Mouse (Mus musculus) kidney, embryonic 15.5 days (tissue): ENCODE results near the gene Cyfip1. TPM values are rescaled to one million over a fixed set of nuclear protein-coding genes. Genes with fewer than 3 reads are reported as not detected.

Experiments used
- ATAC-seq: fragments of 200-750 bp; cut with Nextera tagmentation; replicated peaks from 2 replicates; pipeline ENCODE4 v1.8.0; 2017; ENCODE audit warnings: moderate TSS enrichment; ENCODE audit not compliant: low FRiP score
- H3K27ac ChIP-seq: fragments of 300-500 bp; sonication (generic); 2 replicates; pipeline ENCODE4 v1.5.1; 2015; ENCODE audit warnings: mild to moderate bottlenecking, inconsistent platforms
- H3K27me3 ChIP-seq: fragments of 300-500 bp; sonication (generic); 2 replicates; pipeline ENCODE4 v1.6.1; 2015; ENCODE audit warnings: inconsistent platforms
- H3K36me3 ChIP-seq: fragments of 300-500 bp; sonication (generic); 2 replicates; pipeline ENCODE4 v1.6.1; 2015; ENCODE audit warnings: inconsistent platforms
- H3K4me1 ChIP-seq: fragments of 300-500 bp; sonication (generic); 2 replicates; pipeline ENCODE4 v1.6.1; 2015; ENCODE audit warnings: inconsistent platforms
- H3K4me2 ChIP-seq: fragments of 300-500 bp; sonication (generic); 2 replicates; pipeline ENCODE4 v1.6.1; 2015; ENCODE audit warnings: moderate library complexity, mild to moderate bottlenecking, inconsistent platforms
- H3K4me3 ChIP-seq: fragments of 300-500 bp; sonication (generic); replicated peaks from 2 replicates; pipeline ENCODE4 v1.5.1; 2015; ENCODE audit warnings: mild to moderate bottlenecking, inconsistent platforms
- H3K9ac ChIP-seq: fragments of 300-500 bp; sonication (generic); 2 replicates; pipeline ENCODE4 v1.6.1; 2015; ENCODE audit warnings: mild to moderate bottlenecking, inconsistent platforms
- H3K9me3 ChIP-seq: fragments of 300-500 bp; sonication (generic); replicated peaks from 2 replicates; pipeline ENCODE4 v1.6.1; 2016; ENCODE audit warnings: inconsistent platforms
- WGBS: fragments of 180-500 bp; shearing (Covaris S2); methylation state at CpG from one replicate; pipeline ENCODE4 v1.1.7; 2015; ENCODE audit warnings: mixed read lengths; 5-methylcytosine and 5-hydroxymethylcytosine counted together
- polyA plus RNA-seq: library from polyadenylated mRNA; unstranded; fragments of >200 nt; fragmentation: Nextera tagmentation; extraction: Ambion mirVana; gene quantifications from 2 replicates; pipeline ENCODE4 v1.2.1, GENCODE M21; 2015

Cyfip1 gene
- polyA plus RNA-seq, 1 experiment from 2014 or later = 112 TPM

DNA sequence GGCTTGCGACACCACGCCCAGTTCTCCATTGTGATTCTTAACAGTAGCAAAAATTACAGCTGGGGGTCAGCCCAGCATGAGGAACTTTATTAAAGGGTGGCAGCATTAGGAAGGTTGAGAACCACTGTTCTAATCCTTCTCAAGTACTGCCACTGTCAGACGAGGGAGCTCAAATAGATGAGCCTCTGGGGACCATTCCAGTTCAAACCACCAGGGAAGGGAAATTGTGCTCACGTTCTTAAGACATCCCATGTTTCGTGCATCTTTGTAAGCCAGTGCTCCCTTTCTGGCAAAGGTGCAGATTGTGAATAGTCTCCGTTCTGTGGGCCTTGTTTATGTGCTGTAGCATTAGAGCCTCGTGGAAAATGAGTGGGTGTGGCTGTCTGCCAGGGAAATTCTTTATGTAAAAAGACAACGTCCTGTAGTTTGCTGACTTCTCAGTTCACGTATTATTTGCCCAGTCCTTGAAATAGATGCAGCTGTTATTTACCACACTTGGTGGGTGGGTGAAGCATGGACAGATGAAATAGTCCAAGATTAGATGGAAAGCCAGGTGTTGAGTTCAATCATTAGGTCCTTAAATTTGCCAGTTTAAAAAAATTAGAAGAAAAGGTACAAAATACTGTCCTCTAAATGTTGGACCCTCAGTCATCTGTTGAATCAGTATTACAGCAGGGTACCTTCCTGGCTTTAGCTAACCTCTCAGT, 5.2 kb downstream of the Cyfip1 start:
- no peak overlapping the region for H3K4me3 ChIP-seq
- no peaks in the 10 kb centered on the region for H3K9me3 ChIP-seq
- H3K4me2 ChIP-seq = no peak overlapping the region
- H3K9ac ChIP-seq = no peak overlapping the region
- H3K4me1 ChIP-seq = peaks cover 38% of the 10 kb centered on the region
- ATAC-seq = no peak
- WGBS = 58% methylated on average over 9 of the region's 9 CpGs
- H3K36me3 ChIP-seq = no peaks in the 10 kb centered on the region
- no peaks in the 10 kb centered on the region for H3K27me3 ChIP-seq
- no peak overlapping the region for H3K27ac ChIP-seq

- ATAC-seq = peak; percentile 81
- Histone ChIP-seq H3K9ac (no peak overlapping the region), H3K4me3 (no peak overlapping the region; the same call in 1 of the 2 replicates), H3K27ac (peak overlapping the region; percentile 87), H3K36me3 (no peaks in the 10 kb centered on the region), H3K4me2 (peak overlapping the region; percentile 44), H3K4me1 (peaks cover 29% of the 10 kb centered on the region), H3K9me3 (no peaks in the 10 kb centered on the region), H3K27me3 (no peaks in the 10 kb centered on the region)
- 21% methylated on average over 14 of the region's 14 CpGs for WGBS
Measured at GRCm38 (mm10) chr7:55849948-55850571, 8.5 kb downstream of the Cyfip1 start.

DNA sequence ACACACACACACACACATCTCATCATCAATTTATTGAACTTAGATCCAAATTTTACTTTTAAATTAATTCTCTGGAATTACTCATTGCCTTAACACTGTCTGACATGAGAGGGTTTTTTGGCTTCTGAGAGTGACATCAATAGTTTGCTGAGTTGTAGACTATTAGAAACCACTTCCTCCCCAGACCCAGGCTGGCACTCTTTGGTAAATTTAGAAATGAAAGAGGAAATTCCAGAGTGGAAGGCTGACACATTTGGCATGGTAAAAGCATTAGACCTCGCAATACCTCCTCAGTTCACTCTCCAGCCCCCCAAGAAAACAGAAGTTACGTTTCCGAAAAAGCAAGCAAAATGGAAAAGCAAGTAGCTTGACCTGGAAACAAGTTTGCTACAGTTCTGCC, 11.2 kb downstream of the Cyfip1 start:
- H3K27ac ChIP-seq = no peak overlapping the region
- H3K36me3 ChIP-seq = no peaks in the 10 kb centered on the region
- WGBS = 86% methylated on average over 3 of the region's 3 CpGs
- no peak overlapping the region for H3K9ac ChIP-seq
- H3K9me3 ChIP-seq = no peaks in the 10 kb centered on the region
- peaks cover 33% of the 10 kb centered on the region for H3K4me1 ChIP-seq
- H3K27me3 ChIP-seq = no peaks in the 10 kb centered on the region
- no peak overlapping the region for H3K4me2 ChIP-seq
- ATAC-seq = no peak
- no peak overlapping the region for H3K4me3 ChIP-seq

DNA sequence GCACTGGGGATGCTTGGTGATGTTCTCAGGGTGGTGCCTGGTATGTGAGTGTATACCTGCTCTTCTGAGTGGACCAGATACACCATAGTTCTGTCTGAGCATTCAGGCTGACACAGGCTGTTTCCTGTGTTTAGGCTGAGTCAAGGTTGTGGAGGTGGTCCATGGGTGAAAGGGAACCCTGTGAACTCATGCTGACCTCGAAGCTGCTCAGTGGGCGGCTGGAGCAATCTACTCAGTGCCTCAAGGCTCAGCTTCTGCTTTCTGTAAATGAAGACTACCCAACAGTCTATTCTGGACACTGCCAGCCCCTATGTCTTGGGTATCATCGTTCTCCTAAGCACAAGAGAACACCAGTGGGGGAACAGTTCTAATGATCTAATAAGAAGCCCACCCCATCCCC, 14.1 kb downstream of the Cyfip1 start:
- Histone ChIP-seq H3K36me3 (no peaks in the 10 kb centered on the region), H3K9me3 (no peaks in the 10 kb centered on the region), H3K27me3 (no peaks in the 10 kb centered on the region), H3K4me1 (peaks cover 20% of the 10 kb centered on the region), H3K4me3 (no peak overlapping the region), H3K9ac (no peak overlapping the region), H3K4me2 (no peak overlapping the region), H3K27ac (no peak overlapping the region)
- ATAC-seq = no peak
- WGBS = 73% methylated on average over 3 of the region's 3 CpGs

DNA sequence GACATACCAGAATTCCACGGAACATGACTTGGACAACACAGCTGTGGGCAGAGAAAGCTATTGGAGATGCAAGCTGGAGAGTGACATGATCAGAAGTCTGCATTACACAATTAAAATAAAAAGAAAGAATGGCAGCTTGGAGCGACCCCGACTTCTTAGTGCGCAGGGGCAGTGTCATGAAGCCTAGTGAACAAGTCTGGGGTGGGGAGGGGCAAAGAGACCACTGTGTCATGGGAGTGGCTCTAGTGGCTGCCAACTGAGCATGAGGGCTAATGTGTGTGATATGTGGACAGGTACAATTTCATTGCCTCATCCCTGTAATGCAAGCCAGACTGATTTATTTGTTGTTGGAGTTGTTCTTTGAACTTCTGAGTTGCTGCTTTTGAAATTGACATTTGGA, 15.2 kb downstream of the Cyfip1 start:
- no peaks in the 10 kb centered on the region for H3K36me3 ChIP-seq
- no peak for ATAC-seq
- H3K4me2 ChIP-seq = no peak overlapping the region
- H3K4me1 ChIP-seq = peaks cover 9% of the 10 kb centered on the region
- H3K4me3 ChIP-seq = no peak overlapping the region
- WGBS = 98% methylated on average over 4 of the region's 4 CpGs
- no peaks in the 10 kb centered on the region for H3K27me3 ChIP-seq
- H3K9ac ChIP-seq = no peak overlapping the region
- no peak overlapping the region for H3K27ac ChIP-seq
- no peaks in the 10 kb centered on the region for H3K9me3 ChIP-seq

GRCm38 (mm10) chr7:55857729-55858128, 16.2 kb downstream of the Cyfip1 start:
- Histone ChIP-seq H3K36me3 (no peaks in the 10 kb centered on the region), H3K9ac (no peak overlapping the region), H3K4me1 (peaks cover 7% of the 10 kb centered on the region; the same call in 1 of the 2 replicates), H3K4me3 (no peak overlapping the region), H3K27me3 (no peaks in the 10 kb centered on the region), H3K4me2 (no peak overlapping the region), H3K9me3 (no peaks in the 10 kb centered on the region), H3K27ac (no peak overlapping the region)
- WGBS = 76% methylated on average over 2 of the region's 2 CpGs
- no peak for ATAC-seq

DNA sequence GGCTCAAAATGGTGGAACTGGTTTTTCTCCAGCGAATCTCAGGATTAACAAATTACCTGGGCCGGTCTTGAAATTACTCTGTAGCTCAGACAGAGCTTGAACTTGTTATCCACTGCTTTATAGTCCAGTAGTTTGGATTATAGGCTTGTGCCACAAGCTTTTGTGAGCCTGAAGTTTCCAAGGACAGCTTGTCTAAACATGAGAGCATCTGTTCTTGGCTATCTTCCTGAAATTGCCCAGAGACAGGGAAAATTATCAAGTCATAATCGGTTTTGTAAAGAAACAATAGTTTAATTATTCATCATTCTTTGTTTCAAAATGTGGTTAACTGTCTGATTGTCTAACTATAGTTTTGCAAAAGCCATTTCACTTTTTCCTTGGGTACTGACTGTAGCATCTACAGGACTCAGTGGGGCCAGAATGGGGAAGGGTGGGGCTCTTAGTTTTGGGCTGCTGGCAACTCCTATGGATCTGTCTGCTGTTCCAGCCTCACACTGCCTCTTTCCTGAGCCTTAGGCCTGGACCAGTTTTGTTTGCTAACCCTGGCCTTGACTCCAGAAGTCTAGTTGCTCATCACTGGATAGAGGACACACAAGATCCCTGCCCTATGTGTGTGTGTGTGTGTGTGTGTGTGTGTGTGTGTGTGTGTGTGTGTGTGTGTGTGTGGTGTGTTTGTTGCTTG, 17.4 kb downstream of the Cyfip1 start:
- H3K4me3 ChIP-seq = no peak overlapping the region
- no peak overlapping the region for H3K9ac ChIP-seq
- peaks cover 7% of the 10 kb centered on the region; the same call in 1 of the 2 replicates for H3K4me1 ChIP-seq
- H3K36me3 ChIP-seq = peaks cover 6% of the 10 kb centered on the region; the same call in 1 of the 2 replicates
- H3K27ac ChIP-seq = no peak overlapping the region
- no peak overlapping the region for H3K4me2 ChIP-seq
- ATAC-seq = no peak
- no peaks in the 10 kb centered on the region for H3K27me3 ChIP-seq
- WGBS = 86% methylated on average over 3 of the region's 3 CpGs
- no peaks in the 10 kb centered on the region for H3K9me3 ChIP-seq

- no peak overlapping the region for H3K9ac ChIP-seq
- H3K4me2 ChIP-seq = no peak overlapping the region
- peaks cover 7% of the 10 kb centered on the region; the same call in 1 of the 2 replicates for H3K4me1 ChIP-seq
- H3K4me3 ChIP-seq = no peak overlapping the region
- H3K36me3 ChIP-seq = peaks cover 6% of the 10 kb centered on the region; the same call in 1 of the 2 replicates
- no peak overlapping the region for H3K27ac ChIP-seq
- no peaks in the 10 kb centered on the region for H3K27me3 ChIP-seq
- ATAC-seq = no peak
- WGBS = 86% methylated on average over 2 of the region's 2 CpGs
- H3K9me3 ChIP-seq = no peaks in the 10 kb centered on the region
Measured at GRCm38 (mm10) chr7:55859518-55859872, 17.9 kb downstream of the Cyfip1 start.

- ATAC-seq = no peak
- 87% methylated on average over 6 of the region's 6 CpGs for WGBS
- Histone ChIP-seq H3K27me3 (no peaks in the 10 kb centered on the region), H3K4me2 (no peak overlapping the region), H3K4me3 (no peak overlapping the region), H3K36me3 (peaks cover 6% of the 10 kb centered on the region; the same call in 1 of the 2 replicates), H3K9me3 (no peaks in the 10 kb centered on the region), H3K9ac (no peak overlapping the region), H3K4me1 (peaks cover 7% of the 10 kb centered on the region; the same call in 1 of the 2 replicates), H3K27ac (no peak overlapping the region)
Measured at GRCm38 (mm10) chr7:55859956-55860355, 18.4 kb downstream of the Cyfip1 start.

- no peak overlapping the region for H3K27ac ChIP-seq
- H3K4me1 ChIP-seq = peaks cover 2% of the 10 kb centered on the region; the same call in 1 of the 2 replicates
- H3K4me2 ChIP-seq = no peak overlapping the region
- H3K9ac ChIP-seq = no peak overlapping the region
- H3K4me3 ChIP-seq = no peak overlapping the region
- no peaks in the 10 kb centered on the region for H3K9me3 ChIP-seq
- H3K27me3 ChIP-seq = no peaks in the 10 kb centered on the region
- ATAC-seq = no peak
- H3K36me3 ChIP-seq = peaks cover 6% of the 10 kb centered on the region; the same call in 1 of the 2 replicates
- 72% methylated on average over 4 of the region's 4 CpGs for WGBS
Measured at GRCm38 (mm10) chr7:55861175-55861574, 19.6 kb downstream of the Cyfip1 start.

DNA sequence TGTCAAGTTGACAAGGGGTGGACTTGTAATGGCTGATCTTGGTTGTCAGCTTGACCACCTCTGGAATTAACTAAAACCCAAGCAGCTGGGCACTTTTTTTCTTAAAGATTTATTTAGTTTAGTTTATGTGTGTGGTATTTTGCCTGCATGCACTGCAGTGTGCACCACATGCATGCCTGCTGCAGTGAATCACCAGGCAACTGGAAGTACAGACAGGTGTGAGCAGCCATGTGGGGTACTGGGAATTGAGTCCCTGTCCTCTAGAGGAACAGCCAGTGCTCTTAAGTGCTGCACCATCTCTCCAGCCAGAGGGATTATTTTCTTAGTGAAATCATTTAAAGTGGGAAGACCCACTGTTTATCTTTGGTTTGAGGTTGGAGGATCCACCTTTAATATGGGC, 23.5 kb downstream of the Cyfip1 start:
- no peaks in the 10 kb centered on the region for H3K9me3 ChIP-seq
- no peak overlapping the region for H3K9ac ChIP-seq
- peaks cover 6% of the 10 kb centered on the region; the same call in 1 of the 2 replicates for H3K36me3 ChIP-seq
- ATAC-seq = no peak
- no peak overlapping the region for H3K4me2 ChIP-seq
- no peak overlapping the region for H3K27ac ChIP-seq
- H3K4me3 ChIP-seq = no peak overlapping the region
- H3K27me3 ChIP-seq = no peaks in the 10 kb centered on the region
- peaks cover 18% of the 10 kb centered on the region; the same call in 1 of the 2 replicates for H3K4me1 ChIP-seq

DNA sequence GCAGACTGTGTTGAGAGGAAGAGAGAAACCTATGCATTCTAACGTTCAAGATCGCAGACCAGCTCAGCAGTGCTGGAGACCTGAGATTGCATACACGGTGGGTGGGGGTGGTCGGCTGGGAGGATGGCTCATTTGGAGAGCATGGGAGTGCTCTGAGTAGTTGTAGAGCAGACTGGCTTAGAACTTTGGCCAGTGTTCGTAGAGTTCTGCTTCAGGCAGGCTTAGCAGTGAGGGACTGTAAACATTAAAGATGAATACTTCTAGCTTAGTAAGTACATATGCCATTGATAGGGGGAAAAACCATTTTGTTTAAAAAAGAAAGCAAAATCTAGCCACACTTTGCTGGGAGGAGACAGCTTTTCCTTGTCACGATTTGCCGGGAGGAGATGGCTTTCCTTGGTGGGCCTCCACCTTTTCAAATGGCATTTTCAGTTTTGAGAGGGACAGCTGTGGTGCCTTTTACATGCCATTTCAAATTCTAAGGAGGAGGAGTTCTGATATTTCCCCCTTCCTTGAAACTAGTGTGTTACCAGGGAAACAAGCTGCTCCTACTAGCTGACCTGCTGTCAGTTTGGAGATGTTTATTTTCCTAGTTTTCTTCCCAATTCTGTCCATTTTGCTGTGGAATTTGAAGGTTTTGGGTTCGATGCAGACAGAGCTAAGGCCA, 24.3 kb downstream of the Cyfip1 start:
- Histone ChIP-seq H3K27me3 (no peaks in the 10 kb centered on the region), H3K9ac (no peak overlapping the region), H3K9me3 (no peaks in the 10 kb centered on the region), H3K36me3 (peaks cover 6% of the 10 kb centered on the region; the same call in 1 of the 2 replicates), H3K4me2 (no peak overlapping the region), H3K4me1 (peaks cover 19% of the 10 kb centered on the region; the same call in 1 of the 2 replicates), H3K27ac (no peak overlapping the region), H3K4me3 (no peak overlapping the region)
- 74% methylated on average over 8 of the region's 8 CpGs for WGBS
- no peak for ATAC-seq
